31 mouse cellular contexts compared by ENCODE assay signal in genomic region chr1:160292058-160292457, GRCm38 (mm10).
DNase-seq lines count a peak whose midpoint lies in the region; ATAC-seq lines count a peak whose summit lies in the region.
"Had no signal": no experiment of that assay in that cellular context is flagged by ENCODE, and none has a peak within 500 bp of the region (broad histone marks: within the 10 kb centered on the region; RNA-seq: fewer than 3 reads in every experiment).

No protein-coding gene starts in this region.

- ATAC-seq in frontal cortex, adult (ENCODE audit: low TSS enrichment), result peak; percentile 88
- ATAC-seq in midbrain, embryonic 14.5 days (ENCODE audit: low FRiP score, low TSS enrichment), result no peak
- ATAC-seq: activated CD4-positive, CD25-positive, alpha-beta regulatory T cell, adult 4 months; intestine, postnatal 0 days; liver, postnatal 0 days; midbrain, embryonic 13.5 days had no signal

- H3K27me3 ChIP-seq in midbrain, embryonic 14.5 days (ENCODE audit: control insufficient read depth, insufficient read depth, low read length), result no peaks in the 10 kb centered on the region
- H3K27me3 ChIP-seq: embryonic facial prominence, embryonic 13.5 days; forebrain, embryonic 12.5 days; heart, embryonic 12.5 days; kidney, embryonic 15.5 days; limb, embryonic 12.5 days; midbrain, embryonic 13.5 days; neural tube, embryonic 12.5 days; stomach, embryonic 15.5 days had no signal

- H3K9ac ChIP-seq in midbrain, embryonic 14.5 days (replicated peaks; ENCODE audit: low read length), result no peak overlapping the region
- H3K9ac ChIP-seq: embryonic facial prominence, embryonic 13.5 days; forebrain, embryonic 12.5 days; heart, embryonic 12.5 days; kidney, embryonic 15.5 days; limb, embryonic 12.5 days; liver, postnatal 0 days; midbrain, embryonic 13.5 days; neural tube, embryonic 12.5 days; stomach, embryonic 15.5 days had no signal

- 95% methylated on average over 2 of the region's 2 CpGs for WGBS in midbrain, embryonic 14.5 days

- no peak overlapping the region for H3K4me3 ChIP-seq in midbrain, embryonic 14.5 days (replicated peaks; ENCODE audit: low read depth, low read length)
- H3K4me3 ChIP-seq: embryonic facial prominence, embryonic 13.5 days; erythroblast, embryonic 14.5 days; forebrain, embryonic 12.5 days; heart, embryonic 12.5 days; kidney, embryonic 15.5 days; limb, embryonic 12.5 days; midbrain, embryonic 13.5 days; neural tube, embryonic 12.5 days; stomach, embryonic 15.5 days had no signal

- H3K4me2 ChIP-seq in midbrain, embryonic 14.5 days (ENCODE audit: low read length), result no peak overlapping the region
- H3K4me2 ChIP-seq: embryonic facial prominence, embryonic 13.5 days; forebrain, embryonic 12.5 days; heart, embryonic 12.5 days; kidney, embryonic 15.5 days; limb, embryonic 12.5 days; liver, embryonic 11.5 days; midbrain, embryonic 13.5 days; neural tube, embryonic 12.5 days; stomach, embryonic 15.5 days had no signal

- H3K27ac ChIP-seq in midbrain, embryonic 14.5 days (replicated peaks; ENCODE audit: low read depth, low read length), result no peak overlapping the region
- H3K27ac ChIP-seq: embryonic facial prominence, embryonic 13.5 days; forebrain, embryonic 12.5 days; kidney, embryonic 15.5 days; limb, embryonic 12.5 days; midbrain, embryonic 13.5 days; neural tube, embryonic 12.5 days; stomach, embryonic 15.5 days had no signal

- 0 out of 2 replicates have a peak, but pooled peaks cover 3% of the 10 kb centered on the region for H3K4me1 ChIP-seq in midbrain, embryonic 14.5 days (ENCODE audit: control insufficient read depth, insufficient read depth, low read length)
- H3K4me1 ChIP-seq: kidney, embryonic 15.5 days; limb, embryonic 12.5 days; neural tube, embryonic 12.5 days had no signal

- intact Hi-C loops in left cerebral cortex, postnatal 4 days (cut with DNase I), result no loop called here
- intact Hi-C loops in left cerebral cortex, postnatal 25 days (cut with DNase I), result loop anchor here (2.0 kb wide), 2 partner anchors 39 to 59 kb away; no protein-coding TSS in a partner anchor

- no peak for DNase-seq in frontal cortex, postnatal 14 days (ENCODE audit: low spot score in 2 of 2)
- DNase-seq in left cerebral cortex, adult 18-20 months (ENCODE audit: low spot score in 2 of 2), result peak; percentile 18 to 37
- no peak for DNase-seq in left cerebral cortex, postnatal 4 days
- DNase-seq in layer of hippocampus, adult 8-10 months (ENCODE audit: low spot score in 2 of 2), result peak; percentile 60 to 74
- DNase-seq in left cerebral cortex, postnatal 25 days (ENCODE audit: low spot score in 2 of 2), result peak; percentile 50 to 81
- no peak for DNase-seq in midbrain, embryonic 14.5 days
- DNase-seq: adrenal gland, adult 8-10 months; cerebellum, adult 18-20 months; cerebellum, postnatal 25 days; embryo, embryonic 11 days; gastrocnemius, postnatal 14 days; heart, adult 18-20 months; heart, postnatal 14 days; kidney, postnatal 4 days; liver, postnatal 0 days; lung, postnatal 10 days; thymus, adult 18-20 months; thymus, postnatal 36 days had no signal

- no peaks in the 10 kb centered on the region for H3K9me3 ChIP-seq in midbrain, embryonic 14.5 days (ENCODE audit: control insufficient read depth, low read length)
- H3K9me3 ChIP-seq: embryonic facial prominence, embryonic 13.5 days; forebrain, embryonic 12.5 days; heart, embryonic 12.5 days; kidney, embryonic 15.5 days; limb, embryonic 12.5 days; midbrain, embryonic 13.5 days; neural tube, embryonic 12.5 days; stomach, embryonic 15.5 days had no signal

- no peaks in the 10 kb centered on the region for H3K36me3 ChIP-seq in midbrain, embryonic 14.5 days (ENCODE audit: control insufficient read depth, insufficient read depth, low read length)
- H3K36me3 ChIP-seq: embryonic facial prominence, embryonic 13.5 days; forebrain, embryonic 12.5 days; heart, embryonic 12.5 days; kidney, embryonic 15.5 days; limb, embryonic 12.5 days; midbrain, embryonic 13.5 days; neural tube, embryonic 12.5 days; stomach, embryonic 15.5 days had no signal

Comparison
In these comparisons a context has a peak if more than half of its experiments do, and no peak if none do; other contexts are left out.
1. DNase-seq: peak in left cerebral cortex, adult 18-20 months (2 of 2), layer of hippocampus, adult 8-10 months (2 of 2) and left cerebral cortex, postnatal 25 days (2 of 2); none in frontal cortex, postnatal 14 days (0 of 2), left cerebral cortex, postnatal 4 days (single experiment) and midbrain, embryonic 14.5 days (single experiment).